Mouse (Mus musculus): ENCODE results near the gene Zyx. TPM values are rescaled to one million over a fixed set of nuclear protein-coding genes. Genes with fewer than 3 reads are reported as not detected.

The Zyx gene
- polyA plus RNA-seq, 1 experiment from 2014 or later = 86.1 TPM

DNA sequence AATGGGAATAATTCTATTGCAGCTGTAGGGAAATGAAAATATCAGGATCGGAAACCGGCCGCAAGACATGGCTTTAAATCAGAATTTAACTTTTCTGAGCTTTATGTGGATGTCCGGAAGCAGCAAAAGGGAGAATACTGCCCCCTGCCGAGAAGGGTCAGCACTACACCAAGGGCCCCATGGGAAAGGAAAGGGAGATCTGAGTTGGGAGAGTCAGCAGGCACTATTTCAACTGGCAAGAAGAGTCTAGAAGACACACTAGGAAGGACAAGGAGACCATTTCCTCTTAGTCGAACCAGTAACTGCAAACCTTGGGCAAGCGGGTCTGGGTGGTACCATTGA, 24.2 kb upstream of the Zyx start:
- no peak overlapping the region for H3K27ac ChIP-seq (ENCODE audit: low read depth, low read length)

DNA sequence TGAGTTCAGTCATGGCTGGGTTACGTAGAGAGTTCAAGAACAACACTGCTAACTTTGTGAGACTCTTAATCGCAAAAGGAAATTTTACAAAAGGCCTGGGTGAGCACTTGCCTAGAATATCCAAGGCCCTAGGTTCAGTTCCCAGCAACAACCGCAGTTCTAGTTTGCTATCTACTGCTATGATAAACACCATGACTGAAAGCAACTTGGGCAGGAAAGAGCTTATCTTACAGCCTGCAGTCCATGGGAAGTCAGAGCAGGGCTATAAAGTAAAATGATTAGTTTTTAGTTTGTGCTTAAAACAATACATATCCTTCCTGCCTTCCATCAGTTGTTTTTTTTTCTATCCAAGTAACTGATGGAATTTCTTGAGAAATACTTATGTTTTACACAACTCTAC, 22.9 kb upstream of the Zyx start:
- Histone ChIP-seq H3K9ac (ENCODE audit: low read length) (no peak overlapping the region), H3K4me3 (ENCODE audit: low read depth, low read length) (no peak overlapping the region), H3K27ac (ENCODE audit: low read depth, low read length) (no peak overlapping the region), H3K36me3 (ENCODE audit: control insufficient read depth, insufficient read depth, low read length) (no peaks in the 10 kb centered on the region), H3K4me2 (ENCODE audit: low read depth, low read length, severe bottlenecking) (no peak overlapping the region), H3K4me1 (replicated peaks; ENCODE audit: control insufficient read depth, insufficient read depth, low read length) (peaks cover 2% of the 10 kb centered on the region; the same call in 1 of the 2 replicates), H3K27me3 (ENCODE audit: control insufficient read depth, insufficient read depth, low read length) (no peaks in the 10 kb centered on the region; the same call in 1 of the 2 replicates), H3K9me3 (ENCODE audit: control insufficient read depth, low read length) (no peaks in the 10 kb centered on the region)
- WGBS = 93% methylated on average over 3 of the region's 3 CpGs
- no peak for DNase-seq (ENCODE audit: low spot score)
- no peak for ATAC-seq (replicated peaks; ENCODE audit: low FRiP score)

More for the DNA sequence above, 24.2 kb upstream of the Zyx start:
- peak overlapping the region; percentile 94 for H3K4me2 ChIP-seq (ENCODE audit: low read depth, low read length, severe bottlenecking)
- H3K36me3 ChIP-seq (ENCODE audit: control insufficient read depth, insufficient read depth, low read length) = no peaks in the 10 kb centered on the region
- peaks cover 2% of the 10 kb centered on the region; the same call in 1 of the 2 replicates for H3K4me1 ChIP-seq (replicated peaks; ENCODE audit: control insufficient read depth, insufficient read depth, low read length)
- ATAC-seq (replicated peaks; ENCODE audit: low FRiP score) (peak; percentile 16; the same call in 1 of the 2 replicates), DNase-seq (ENCODE audit: low spot score) (peak; percentile 92)
- 5% methylated on average over 7 of the region's 7 CpGs for WGBS
- no peaks in the 10 kb centered on the region for H3K9me3 ChIP-seq (ENCODE audit: control insufficient read depth, low read length)
- H3K27me3 ChIP-seq (ENCODE audit: control insufficient read depth, insufficient read depth, low read length) = no peaks in the 10 kb centered on the region; the same call in 1 of the 2 replicates
- peak overlapping the region; percentile 56 for H3K4me3 ChIP-seq (ENCODE audit: low read depth, low read length)
- H3K9ac ChIP-seq (ENCODE audit: low read length) = peak overlapping the region; percentile 77

GRCm38 (mm10) chr6:42328757-42329156, 20.7 kb upstream of the Zyx start:
- DNase-seq (ENCODE audit: low spot score) (no peak), ATAC-seq (replicated peaks; ENCODE audit: low FRiP score) (no peak)
- H3K4me2 ChIP-seq (ENCODE audit: low read depth, low read length, severe bottlenecking) = no peak overlapping the region
- no peaks in the 10 kb centered on the region for H3K9me3 ChIP-seq (ENCODE audit: control insufficient read depth, low read length)
- no peaks in the 10 kb centered on the region for H3K36me3 ChIP-seq (ENCODE audit: control insufficient read depth, insufficient read depth, low read length)
- H3K9ac ChIP-seq (ENCODE audit: low read length) = no peak overlapping the region
- H3K4me3 ChIP-seq (ENCODE audit: low read depth, low read length) = no peak overlapping the region
- WGBS = 83% methylated on average over 3 of the region's 3 CpGs
- H3K4me1 ChIP-seq (replicated peaks; ENCODE audit: control insufficient read depth, insufficient read depth, low read length) = no peaks in the 10 kb centered on the region; the same call in 1 of the 2 replicates
- no peaks in the 10 kb centered on the region; the same call in 1 of the 2 replicates for H3K27me3 ChIP-seq (ENCODE audit: control insufficient read depth, insufficient read depth, low read length)
- no peak overlapping the region for H3K27ac ChIP-seq (ENCODE audit: low read depth, low read length)

DNA sequence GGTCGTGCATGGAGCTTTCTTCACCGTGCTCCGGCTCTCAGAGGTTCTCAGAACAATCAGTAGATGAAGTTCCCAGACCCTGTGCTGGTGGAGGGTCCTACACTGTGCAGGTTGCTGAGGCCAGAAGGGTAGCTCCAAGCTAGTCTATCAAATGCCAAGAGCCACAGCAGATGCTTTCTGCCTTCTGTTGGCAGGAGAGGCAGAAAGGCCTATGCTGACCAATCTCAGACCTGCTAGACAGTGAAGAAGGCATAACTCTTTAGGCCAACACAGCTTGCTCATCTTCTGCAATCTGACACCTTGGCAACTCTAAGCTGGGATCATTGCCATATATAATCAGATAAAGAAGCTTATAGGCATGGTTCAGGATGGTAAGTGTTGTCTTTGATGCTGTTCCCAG, 19.2 kb upstream of the Zyx start:
- WGBS = 78% methylated on average over 3 of the region's 3 CpGs
- DNase-seq (ENCODE audit: low spot score) = no peak
- H3K9me3 ChIP-seq (ENCODE audit: control insufficient read depth, low read length) = no peaks in the 10 kb centered on the region

GRCm38 (mm10) chr6:42330946-42331345, 18.5 kb upstream of the Zyx start:
- no peaks in the 10 kb centered on the region for H3K9me3 ChIP-seq (ENCODE audit: control insufficient read depth, low read length)
- 86% methylated on average over 3 of the region's 3 CpGs for WGBS
- DNase-seq (ENCODE audit: low spot score) = no peak
- H3K4me1 ChIP-seq (replicated peaks; ENCODE audit: control insufficient read depth, insufficient read depth, low read length) = no peaks in the 10 kb centered on the region
- H3K4me3 ChIP-seq (ENCODE audit: low read depth, low read length) = no peak overlapping the region
- no peaks in the 10 kb centered on the region for H3K36me3 ChIP-seq (ENCODE audit: control insufficient read depth, insufficient read depth, low read length)
- H3K27ac ChIP-seq (ENCODE audit: low read depth, low read length) = no peak overlapping the region
- no peak overlapping the region for H3K9ac ChIP-seq (ENCODE audit: low read length)
- no peak overlapping the region for H3K4me2 ChIP-seq (ENCODE audit: low read depth, low read length, severe bottlenecking)
- ATAC-seq (replicated peaks; ENCODE audit: low FRiP score) = no peak
- H3K27me3 ChIP-seq (ENCODE audit: control insufficient read depth, insufficient read depth, low read length) = no peaks in the 10 kb centered on the region

More for the DNA sequence above, 19.2 kb upstream of the Zyx start:
- Histone ChIP-seq H3K4me1 (replicated peaks; ENCODE audit: control insufficient read depth, insufficient read depth, low read length) (no peaks in the 10 kb centered on the region), H3K4me3 (ENCODE audit: low read depth, low read length) (no peak overlapping the region), H3K27me3 (ENCODE audit: control insufficient read depth, insufficient read depth, low read length) (no peaks in the 10 kb centered on the region), H3K27ac (ENCODE audit: low read depth, low read length) (no peak overlapping the region), H3K36me3 (ENCODE audit: control insufficient read depth, insufficient read depth, low read length) (no peaks in the 10 kb centered on the region), H3K4me2 (ENCODE audit: low read depth, low read length, severe bottlenecking) (no peak overlapping the region), H3K9ac (ENCODE audit: low read length) (no peak overlapping the region)
- ATAC-seq (replicated peaks; ENCODE audit: low FRiP score) = no peak

DNA sequence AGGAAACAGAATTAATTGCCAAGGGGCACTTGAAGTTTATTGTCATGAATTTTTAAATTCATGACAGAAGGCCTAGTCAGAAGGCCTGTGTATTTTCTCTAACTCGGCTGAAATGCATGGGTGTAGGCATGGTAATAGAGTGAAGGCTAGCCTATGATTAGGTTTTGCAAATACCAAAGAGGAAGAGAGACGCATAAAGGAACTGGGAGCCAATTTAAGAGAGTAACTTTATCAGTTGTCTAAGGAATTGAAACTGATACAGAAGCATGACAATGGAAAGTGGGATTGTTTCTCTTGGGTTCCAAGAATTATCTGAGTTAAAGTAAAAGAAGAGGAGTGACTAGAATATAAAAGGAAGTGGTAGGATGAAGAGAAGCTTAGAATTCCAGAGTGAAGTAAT, 10.2 kb upstream of the Zyx start:
- whole genome bisulfite sequencing = 87% methylated on average over 2 of the region's 2 CpGs
- no peak for DNase-seq (ENCODE audit: low spot score)

GRCm38 (mm10) chr6:42339981-42340380, 9.4 kb upstream of the Zyx start:
- 81% methylated on average over 5 of the region's 5 CpGs for WGBS
- Histone ChIP-seq H3K9me3 (ENCODE audit: control insufficient read depth, low read length) (no peaks in the 10 kb centered on the region), H3K27ac (ENCODE audit: low read depth, low read length) (no peak overlapping the region), H3K4me3 (ENCODE audit: low read depth, low read length) (no peak overlapping the region), H3K9ac (ENCODE audit: low read length) (no peak overlapping the region), H3K36me3 (ENCODE audit: control insufficient read depth, insufficient read depth, low read length) (no peaks in the 10 kb centered on the region), H3K4me2 (ENCODE audit: low read depth, low read length, severe bottlenecking) (no peak overlapping the region), H3K27me3 (ENCODE audit: control insufficient read depth, insufficient read depth, low read length) (no peaks in the 10 kb centered on the region), H3K4me1 (replicated peaks; ENCODE audit: control insufficient read depth, insufficient read depth, low read length) (no peaks in the 10 kb centered on the region)
- no peak for DNase-seq (ENCODE audit: low spot score)
- ATAC-seq (replicated peaks; ENCODE audit: low FRiP score) = no peak

More for the DNA sequence above, 10.2 kb upstream of the Zyx start:
- no peak overlapping the region for H3K4me2 ChIP-seq (ENCODE audit: low read depth, low read length, severe bottlenecking)
- no peaks in the 10 kb centered on the region for H3K9me3 ChIP-seq (ENCODE audit: control insufficient read depth, low read length)
- no peak overlapping the region for H3K4me3 ChIP-seq (ENCODE audit: low read depth, low read length)
- no peak overlapping the region for H3K9ac ChIP-seq (ENCODE audit: low read length)
- no peak overlapping the region for H3K27ac ChIP-seq (ENCODE audit: low read depth, low read length)
- no peaks in the 10 kb centered on the region for H3K27me3 ChIP-seq (ENCODE audit: control insufficient read depth, insufficient read depth, low read length)
- no peak for ATAC-seq (replicated peaks; ENCODE audit: low FRiP score)
- H3K4me1 ChIP-seq (replicated peaks; ENCODE audit: control insufficient read depth, insufficient read depth, low read length) = no peaks in the 10 kb centered on the region
- H3K36me3 ChIP-seq (ENCODE audit: control insufficient read depth, insufficient read depth, low read length) = no peaks in the 10 kb centered on the region

GRCm38 (mm10) chr6:42342171-42342570, 7.3 kb upstream of the Zyx start:
- Histone ChIP-seq H3K9ac (ENCODE audit: low read length) (no peak overlapping the region), H3K4me2 (ENCODE audit: low read depth, low read length, severe bottlenecking) (no peak overlapping the region), H3K4me1 (replicated peaks; ENCODE audit: control insufficient read depth, insufficient read depth, low read length) (no peaks in the 10 kb centered on the region), H3K27me3 (ENCODE audit: control insufficient read depth, insufficient read depth, low read length) (no peaks in the 10 kb centered on the region), H3K27ac (ENCODE audit: low read depth, low read length) (no peak overlapping the region), H3K4me3 (ENCODE audit: low read depth, low read length) (no peak overlapping the region), H3K36me3 (ENCODE audit: control insufficient read depth, insufficient read depth, low read length) (no peaks in the 10 kb centered on the region), H3K9me3 (ENCODE audit: control insufficient read depth, low read length) (no peaks in the 10 kb centered on the region)
- DNase-seq (ENCODE audit: low spot score) (no peak), ATAC-seq (replicated peaks; ENCODE audit: low FRiP score) (no peak)
- 89% methylated on average over 1 of the region's 1 CpGs for WGBS

GRCm38 (mm10) chr6:42343361-42344120, 5.9 kb upstream of the Zyx start:
- no peak for ATAC-seq (replicated peaks; ENCODE audit: low FRiP score)
- Histone ChIP-seq H3K4me3 (ENCODE audit: low read depth, low read length) (no peak overlapping the region), H3K27me3 (ENCODE audit: control insufficient read depth, insufficient read depth, low read length) (no peaks in the 10 kb centered on the region), H3K27ac (ENCODE audit: low read depth, low read length) (no peak overlapping the region), H3K36me3 (ENCODE audit: control insufficient read depth, insufficient read depth, low read length) (no peaks in the 10 kb centered on the region), H3K4me2 (ENCODE audit: low read depth, low read length, severe bottlenecking) (no peak overlapping the region), H3K9me3 (ENCODE audit: control insufficient read depth, low read length) (no peaks in the 10 kb centered on the region), H3K4me1 (replicated peaks; ENCODE audit: control insufficient read depth, insufficient read depth, low read length) (peaks cover 1% of the 10 kb centered on the region), H3K9ac (ENCODE audit: low read length) (no peak overlapping the region)
- WGBS = 91% methylated on average over 9 of the region's 9 CpGs
- no peak for DNase-seq (ENCODE audit: low spot score)

Data from forebrain, embryonic 11.5 days (tissue).